Mouse (Mus musculus): ENCODE results near the gene Susd1. TPM values are rescaled to one million over a fixed set of nuclear protein-coding genes. Genes with fewer than 3 reads are reported as not detected.
A peak's percentile ranks its signal among the peaks of the same experiment; 100 is the strongest.

Susd1 gene
- polyA plus RNA-seq, 1 experiment from 2014 or later: 6.3 TPM

DNA sequence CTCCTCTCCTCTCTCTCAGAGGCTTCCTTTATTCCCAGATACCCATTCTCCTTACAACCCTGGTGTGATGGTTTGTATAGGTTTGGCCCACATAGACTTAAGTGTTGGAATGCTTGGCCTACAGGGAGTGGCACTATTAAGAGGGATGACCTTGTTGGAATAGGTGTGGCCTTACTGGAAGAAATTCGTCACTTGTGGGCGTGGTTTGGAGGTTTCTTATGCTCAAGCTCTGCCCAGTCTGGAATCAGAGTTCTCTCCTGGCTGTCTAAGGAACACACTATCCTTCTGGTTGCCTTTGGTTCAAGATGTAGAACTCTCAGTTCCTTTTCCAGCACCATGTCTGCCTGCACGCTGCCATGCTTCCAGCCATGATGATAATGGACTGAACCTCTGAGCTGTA is 12.5 kb upstream of the Susd1 start:
- H3K4me2 ChIP-seq (ENCODE audit: low read length): no peak overlapping the region
- WGBS: 94% methylated on average over 3 of the region's 3 CpGs
- no peak overlapping the region for H3K9ac ChIP-seq (ENCODE audit: low read depth, low read length)
- no peaks in the 10 kb centered on the region for H3K9me3 ChIP-seq (replicated peaks; ENCODE audit: low read length)
- no peaks in the 10 kb centered on the region for H3K27me3 ChIP-seq (ENCODE audit: insufficient read depth, low read length)
- no peak overlapping the region; the same call in 1 of the 2 replicates for H3K27ac ChIP-seq
- no peak for ATAC-seq (replicated peaks; ENCODE audit: low FRiP score, low read depth)
- no peak for TF ChIP-seq CTCF (IDR thresholded peaks at IDR 0.05; ENCODE audit: low read depth)
- peaks cover 7% of the 10 kb centered on the region; the same call in 1 of the 2 replicates for H3K4me1 ChIP-seq (replicated peaks; ENCODE audit: insufficient read depth, low read length)
- H3K4me3 ChIP-seq (replicated peaks; ENCODE audit: low read depth, low read length): no peak overlapping the region
- H3K36me3 ChIP-seq (ENCODE audit: insufficient read depth, low read length): no peaks in the 10 kb centered on the region
- no peak for DNase-seq (ENCODE audit: low spot score)

DNA sequence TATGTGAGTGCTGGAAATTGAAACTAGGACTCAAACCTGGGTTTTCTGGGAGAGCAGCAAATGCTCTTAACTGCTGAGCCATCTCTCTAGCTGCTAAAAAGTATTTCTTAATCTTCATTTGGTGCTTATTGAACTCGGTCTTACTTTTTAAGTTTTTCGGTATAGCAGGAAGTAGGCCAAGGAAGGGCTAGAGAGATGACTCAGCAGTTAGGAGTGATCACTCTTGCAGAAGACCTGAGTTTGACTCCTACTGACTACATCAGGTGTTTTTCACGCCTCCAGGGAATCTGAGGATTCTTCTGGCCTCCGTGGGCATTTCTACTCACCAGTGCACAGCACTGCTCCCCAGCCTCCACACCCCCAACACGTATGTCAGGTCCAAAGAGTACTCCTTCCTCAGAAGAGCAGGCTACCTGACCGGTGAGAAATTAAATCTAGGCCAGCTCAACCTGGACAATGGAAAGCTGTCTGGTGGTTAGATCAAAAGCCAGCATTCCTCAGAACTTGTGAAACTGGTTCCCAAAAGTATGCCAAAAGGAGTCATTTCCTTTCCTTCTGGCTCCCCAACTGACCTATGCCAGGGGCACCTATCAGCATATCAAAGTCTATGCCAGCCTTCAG is 11.9 kb upstream of the Susd1 start:
- H3K9me3 ChIP-seq (replicated peaks; ENCODE audit: low read length): no peaks in the 10 kb centered on the region
- no peak for TF ChIP-seq CTCF (IDR thresholded peaks at IDR 0.05; ENCODE audit: low read depth)
- DNase-seq (ENCODE audit: low spot score): no peak
- H3K27ac ChIP-seq: no peak overlapping the region; the same call in 1 of the 2 replicates
- H3K4me1 ChIP-seq (replicated peaks; ENCODE audit: insufficient read depth, low read length): peaks cover 7% of the 10 kb centered on the region; the same call in 1 of the 2 replicates
- no peak for ATAC-seq (replicated peaks; ENCODE audit: low FRiP score, low read depth)
- H3K4me3 ChIP-seq (replicated peaks; ENCODE audit: low read depth, low read length): no peak overlapping the region
- H3K36me3 ChIP-seq (ENCODE audit: insufficient read depth, low read length): no peaks in the 10 kb centered on the region
- no peak overlapping the region for H3K4me2 ChIP-seq (ENCODE audit: low read length)
- WGBS: 80% methylated on average over 6 of the region's 6 CpGs
- H3K27me3 ChIP-seq (ENCODE audit: insufficient read depth, low read length): no peaks in the 10 kb centered on the region
- H3K9ac ChIP-seq (ENCODE audit: low read depth, low read length): no peak overlapping the region

DNA sequence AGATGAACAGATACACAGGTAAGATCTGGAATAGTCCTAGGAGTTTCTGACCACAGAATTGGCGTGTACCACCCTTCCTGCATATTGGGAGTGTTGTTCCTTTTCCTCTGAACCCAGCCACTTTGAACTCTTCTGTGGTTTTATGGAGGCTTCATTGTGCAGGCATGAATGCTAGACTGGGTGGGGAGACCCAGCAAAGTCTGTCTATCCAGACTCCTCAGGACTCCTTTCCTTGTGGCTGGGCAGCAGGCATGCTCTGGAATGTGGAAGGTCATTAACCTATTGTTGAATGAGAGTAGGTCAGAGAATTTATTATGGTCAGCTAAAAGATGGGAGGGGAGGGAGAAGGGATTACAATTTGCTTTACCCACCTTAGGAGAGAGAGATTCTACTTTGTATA is 8.9 kb upstream of the Susd1 start:
- ATAC-seq (replicated peaks; ENCODE audit: low FRiP score, low read depth): peak; percentile 62; the same call in 1 of the 2 replicates
- no peaks in the 10 kb centered on the region for H3K36me3 ChIP-seq (ENCODE audit: insufficient read depth, low read length)
- H3K27me3 ChIP-seq (ENCODE audit: insufficient read depth, low read length): no peaks in the 10 kb centered on the region
- TF ChIP-seq CTCF (IDR thresholded peaks at IDR 0.05; ENCODE audit: low read depth): no peak
- no peak overlapping the region for H3K4me3 ChIP-seq (replicated peaks; ENCODE audit: low read depth, low read length)
- H3K4me2 ChIP-seq (ENCODE audit: low read length): no peak overlapping the region
- peaks cover 7% of the 10 kb centered on the region; the same call in 1 of the 2 replicates for H3K4me1 ChIP-seq (replicated peaks; ENCODE audit: insufficient read depth, low read length)
- peak; percentile 58 for DNase-seq (ENCODE audit: low spot score)
- no peaks in the 10 kb centered on the region for H3K9me3 ChIP-seq (replicated peaks; ENCODE audit: low read length)
- peak overlapping the region; percentile 60 for H3K27ac ChIP-seq
- no peak overlapping the region for H3K9ac ChIP-seq (ENCODE audit: low read depth, low read length)
- WGBS: 44% methylated on average over 1 of the region's 1 CpGs

DNA sequence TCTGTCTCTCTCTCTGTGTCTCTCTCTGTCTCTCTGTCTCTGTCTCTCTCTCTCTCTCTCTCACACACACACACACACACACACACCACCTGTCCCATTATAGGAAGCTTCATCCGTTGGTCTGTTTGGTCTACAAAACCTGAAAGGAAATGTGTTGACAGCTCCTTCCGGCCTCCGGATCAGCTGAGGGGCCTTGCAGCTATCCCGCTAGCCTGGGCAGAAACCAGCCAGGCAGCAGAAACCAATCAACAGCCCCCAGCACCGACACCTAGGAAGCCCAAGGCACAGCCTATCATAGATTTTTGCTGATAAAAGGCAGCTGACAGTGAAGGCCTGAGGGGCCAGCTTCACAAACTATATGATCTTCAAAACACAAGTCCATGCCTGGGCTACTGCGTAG is 7.1 kb upstream of the Susd1 start:
- DNase-seq (ENCODE audit: low spot score) (no peak), ATAC-seq (replicated peaks; ENCODE audit: low FRiP score, low read depth) (no peak)
- Histone ChIP-seq H3K27ac (no peak overlapping the region), H3K9ac (ENCODE audit: low read depth, low read length) (no peak overlapping the region), H3K4me2 (ENCODE audit: low read length) (no peak overlapping the region), H3K4me3 (replicated peaks; ENCODE audit: low read depth, low read length) (no peak overlapping the region), H3K36me3 (ENCODE audit: insufficient read depth, low read length) (no peaks in the 10 kb centered on the region), H3K27me3 (ENCODE audit: insufficient read depth, low read length) (no peaks in the 10 kb centered on the region), H3K4me1 (replicated peaks; ENCODE audit: insufficient read depth, low read length) (peaks cover 10% of the 10 kb centered on the region; the same call in 1 of the 2 replicates), H3K9me3 (replicated peaks; ENCODE audit: low read length) (no peaks in the 10 kb centered on the region)
- WGBS: 50% methylated on average over 6 of the region's 6 CpGs
- no peak for TF ChIP-seq CTCF (IDR thresholded peaks at IDR 0.05; ENCODE audit: low read depth)

DNA sequence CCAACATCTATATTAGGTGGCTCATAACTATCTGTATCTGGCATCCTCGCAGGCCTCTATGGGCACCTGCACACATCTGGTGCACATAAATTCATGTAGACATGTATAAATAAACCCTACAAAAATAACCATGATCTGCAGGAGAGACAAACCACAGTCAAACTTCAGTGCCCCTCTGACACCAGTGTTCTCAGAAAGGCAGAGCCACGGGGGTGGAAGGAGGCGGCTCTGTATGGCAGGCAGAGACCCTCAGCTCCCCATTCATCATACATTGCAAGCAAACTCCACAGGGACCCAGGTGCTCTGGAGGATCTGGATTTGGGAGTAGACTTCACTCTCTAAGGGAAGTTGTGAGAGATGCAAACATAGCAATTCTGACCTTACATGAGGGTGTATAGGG is 6.6 kb upstream of the Susd1 start:
- WGBS: 56% methylated on average over 3 of the region's 3 CpGs

DNA sequence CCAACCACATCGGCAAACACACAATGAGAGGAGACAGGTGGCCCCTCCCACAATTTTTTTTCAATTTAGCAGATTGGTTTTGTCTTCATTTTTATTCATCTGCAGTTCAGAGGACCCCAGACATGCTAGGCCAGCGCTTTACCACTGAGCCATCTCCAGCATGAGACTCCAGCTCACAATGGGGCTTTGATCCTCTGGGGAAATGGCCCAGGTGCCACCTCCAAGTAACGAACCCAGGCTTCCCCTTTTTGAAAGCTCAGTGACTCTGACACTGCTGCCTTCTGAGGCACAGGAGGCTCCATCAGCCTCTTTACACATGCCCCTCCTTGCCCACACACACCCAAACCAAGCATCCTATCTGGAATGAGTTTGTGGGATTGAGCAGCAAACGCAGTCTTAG is 5.7 kb upstream of the Susd1 start:
- ATAC-seq (replicated peaks; ENCODE audit: low FRiP score, low read depth): no peak
- Histone ChIP-seq H3K9ac (ENCODE audit: low read depth, low read length) (no peak overlapping the region), H3K27me3 (ENCODE audit: insufficient read depth, low read length) (no peaks in the 10 kb centered on the region), H3K4me2 (ENCODE audit: low read length) (no peak overlapping the region), H3K4me3 (replicated peaks; ENCODE audit: low read depth, low read length) (no peak overlapping the region), H3K9me3 (replicated peaks; ENCODE audit: low read length) (no peaks in the 10 kb centered on the region), H3K27ac (no peak overlapping the region), H3K36me3 (ENCODE audit: insufficient read depth, low read length) (no peaks in the 10 kb centered on the region), H3K4me1 (replicated peaks; ENCODE audit: insufficient read depth, low read length) (peaks cover 14% of the 10 kb centered on the region; the same call in 1 of the 2 replicates)
- no peak for TF ChIP-seq CTCF (IDR thresholded peaks at IDR 0.05; ENCODE audit: low read depth)
- no peak for DNase-seq (ENCODE audit: low spot score)
- 77% methylated on average over 4 of the region's 4 CpGs for WGBS

More for the DNA sequence above, 6.6 kb upstream of the Susd1 start:
- Histone ChIP-seq H3K4me3 (replicated peaks; ENCODE audit: low read depth, low read length) (no peak overlapping the region), H3K36me3 (ENCODE audit: insufficient read depth, low read length) (no peaks in the 10 kb centered on the region), H3K9me3 (replicated peaks; ENCODE audit: low read length) (no peaks in the 10 kb centered on the region), H3K9ac (ENCODE audit: low read depth, low read length) (no peak overlapping the region), H3K4me2 (ENCODE audit: low read length) (no peak overlapping the region), H3K27me3 (ENCODE audit: insufficient read depth, low read length) (no peaks in the 10 kb centered on the region), H3K4me1 (replicated peaks; ENCODE audit: insufficient read depth, low read length) (peaks cover 13% of the 10 kb centered on the region; the same call in 1 of the 2 replicates), H3K27ac (no peak overlapping the region)
- no peak for ATAC-seq (replicated peaks; ENCODE audit: low FRiP score, low read depth)
- DNase-seq (ENCODE audit: low spot score): no peak
- TF ChIP-seq CTCF (IDR thresholded peaks at IDR 0.05; ENCODE audit: low read depth): no peak
